Mouse (Mus musculus) limb, embryonic 10.5 days (tissue): ENCODE data around the gene Usp38. TPM values are rescaled to one million over a fixed set of nuclear protein-coding genes. Genes with fewer than 3 reads are reported as not detected.
A peak's percentile ranks its signal among the peaks of the same experiment; 100 is the strongest.

Experiments used
- DNase-seq: peaks from one replicate; pipeline ENCODE4 v3.0.0-alpha.2; 2017; ENCODE audit warnings: low spot score
- H3K27ac ChIP-seq: fragments of 300-500 bp; sonication (generic); 2 replicates; pipeline ENCODE4 v1.5.1; 2016; ENCODE audit warnings: mild to moderate bottlenecking
- H3K27me3 ChIP-seq: fragments of 300-500 bp; sonication (generic); 2 replicates; pipeline ENCODE4 v1.6.1; 2016; ENCODE audit warnings: low read depth, mild to moderate bottlenecking; ENCODE audit not compliant: poor library complexity, severe bottlenecking
- H3K36me3 ChIP-seq: fragments of 300-500 bp; sonication (generic); 2 replicates; pipeline ENCODE4 v1.6.1; 2016; ENCODE audit warnings: mild to moderate bottlenecking, moderate library complexity
- H3K4me1 ChIP-seq: fragments of 300-500 bp; sonication (generic); 2 replicates; pipeline ENCODE4 v1.6.1; 2016
- H3K4me3 ChIP-seq: fragments of 300-500 bp; sonication (generic); 2 replicates; pipeline ENCODE4 v1.5.1; 2016; ENCODE audit warnings: mild to moderate bottlenecking, moderate library complexity
- H3K9me3 ChIP-seq: fragments of 300-500 bp; sonication (generic); replicated peaks from 2 replicates; pipeline ENCODE4 v1.6.1; 2016; ENCODE audit warnings: mild to moderate bottlenecking
- WGBS: fragments of 180-500 bp; shearing (Covaris S2); methylation state at CpG from one replicate; pipeline ENCODE4 v1.1.7; 2016; 5-methylcytosine and 5-hydroxymethylcytosine counted together
- polyA plus RNA-seq: library from polyadenylated mRNA; unstranded; fragments of >200 nt; fragmentation: Nextera tagmentation; extraction: Ambion mirVana; gene quantifications from 2 replicates; pipeline ENCODE4 v1.2.1, GENCODE M21; 2016

Gene Usp38
- polyA plus RNA-seq, 1 experiment from 2014 or later = 25.2 TPM

- 87% methylated on average over 3 of the region's 3 CpGs for WGBS
- H3K27me3 ChIP-seq = no peaks in the 10 kb centered on the region
- H3K9me3 ChIP-seq = no peaks in the 10 kb centered on the region
- H3K4me3 ChIP-seq = no peak overlapping the region
- H3K27ac ChIP-seq = no peak overlapping the region
- no peaks in the 10 kb centered on the region for H3K36me3 ChIP-seq
- no peak for DNase-seq
- peaks cover 22% of the 10 kb centered on the region for H3K4me1 ChIP-seq
Measured at GRCm38 (mm10) chr8:80952973-80953372, 61.8 kb downstream of the Usp38 start.

DNA sequence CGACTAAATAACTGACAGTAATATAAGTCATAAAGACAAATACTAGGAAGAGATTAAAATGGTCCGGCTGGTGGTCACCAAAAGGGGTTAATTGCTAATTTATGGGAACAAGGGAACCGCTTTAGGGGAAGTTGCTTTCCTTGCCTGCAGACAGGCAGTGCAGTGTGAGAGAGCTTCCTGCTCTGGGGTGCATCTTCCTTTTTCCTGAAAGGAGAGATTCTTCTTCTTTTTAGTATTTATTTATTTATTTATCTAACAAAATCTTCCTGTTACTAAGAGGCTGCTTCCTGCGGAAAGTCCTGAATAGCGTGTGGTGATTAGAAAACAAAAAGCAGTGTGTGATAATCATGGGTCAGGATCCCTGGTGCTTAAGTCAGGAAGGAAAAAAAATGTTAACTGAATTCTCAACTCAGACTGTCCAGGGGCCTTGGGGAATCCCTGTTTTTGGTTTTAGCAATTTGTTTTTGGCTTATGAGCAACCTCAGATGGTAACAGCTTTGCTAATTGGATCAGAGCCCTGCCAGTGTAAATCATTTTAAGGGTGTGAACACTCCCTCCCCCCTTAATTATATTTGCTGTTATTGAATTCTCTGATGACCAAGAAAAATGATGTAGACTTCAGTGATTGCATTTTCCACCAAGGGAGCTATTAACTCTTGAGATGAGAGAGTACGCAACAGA lies 62.4 kb downstream of the Usp38 start:
- Histone ChIP-seq H3K27ac (no peak overlapping the region), H3K9me3 (no peaks in the 10 kb centered on the region), H3K27me3 (no peaks in the 10 kb centered on the region), H3K4me1 (peaks cover 22% of the 10 kb centered on the region), H3K36me3 (no peaks in the 10 kb centered on the region), H3K4me3 (no peak overlapping the region)
- WGBS = 51% methylated on average over 6 of the region's 6 CpGs
- no peak for DNase-seq

DNA sequence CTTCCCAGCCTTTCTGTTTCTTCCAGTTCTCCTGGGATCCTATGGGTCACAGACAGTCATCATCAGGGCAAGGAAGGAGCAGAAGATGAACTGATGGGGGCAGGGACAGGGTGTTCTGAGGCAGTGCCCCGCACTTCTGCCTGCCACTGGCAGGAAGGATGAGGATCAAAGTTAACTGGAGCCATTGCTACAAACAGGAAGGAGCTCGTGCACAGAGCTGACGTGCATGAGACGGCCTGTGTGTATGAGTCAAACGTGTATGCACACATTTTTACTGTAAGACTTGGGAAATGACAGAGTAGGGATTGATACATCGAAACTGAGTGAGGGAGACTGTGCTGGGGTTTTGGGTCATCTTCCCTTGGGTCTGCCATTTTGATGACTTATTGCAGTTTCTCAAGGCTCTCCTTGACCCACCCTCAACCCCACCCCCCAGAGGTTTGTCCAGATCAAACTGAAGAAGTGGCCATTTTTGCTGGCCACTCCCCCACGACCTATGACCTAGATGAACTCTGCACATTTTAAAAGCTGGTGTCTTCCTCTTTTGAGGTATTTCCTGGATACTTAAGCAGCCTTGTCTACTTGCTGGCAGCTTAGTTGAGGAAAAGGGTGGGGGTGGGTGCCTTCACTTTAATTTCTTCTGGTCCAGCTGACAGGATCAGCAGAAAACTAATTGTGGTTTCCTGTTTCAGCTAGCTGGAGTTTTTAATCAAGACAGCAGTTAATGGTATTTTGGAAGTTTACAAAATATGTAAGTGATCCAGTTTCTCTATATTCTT lies 66.1 kb downstream of the Usp38 start:
- WGBS = 67% methylated on average over 7 of the region's 7 CpGs
- Histone ChIP-seq H3K27me3 (no peaks in the 10 kb centered on the region), H3K9me3 (no peaks in the 10 kb centered on the region), H3K36me3 (no peaks in the 10 kb centered on the region), H3K4me1 (peaks cover 22% of the 10 kb centered on the region), H3K4me3 (no peak overlapping the region), H3K27ac (no peak overlapping the region)
- no peak for DNase-seq

GRCm38 (mm10) chr8:80943742-80944141 lies 71.0 kb downstream of the Usp38 start:
- H3K4me1 ChIP-seq = peaks cover 7% of the 10 kb centered on the region; the same call in 1 of the 2 replicates
- no peaks in the 10 kb centered on the region for H3K27me3 ChIP-seq
- no peak overlapping the region for H3K4me3 ChIP-seq
- WGBS = 89% methylated on average over 3 of the region's 3 CpGs
- DNase-seq = no peak
- no peaks in the 10 kb centered on the region for H3K36me3 ChIP-seq
- H3K9me3 ChIP-seq = no peaks in the 10 kb centered on the region
- H3K27ac ChIP-seq = no peak overlapping the region

GRCm38 (mm10) chr8:80941621-80942020 lies 73.1 kb downstream of the Usp38 start:
- H3K27me3 ChIP-seq = no peaks in the 10 kb centered on the region
- H3K27ac ChIP-seq = no peak overlapping the region
- no peaks in the 10 kb centered on the region for H3K36me3 ChIP-seq
- no peak overlapping the region for H3K4me3 ChIP-seq
- peaks cover 14% of the 10 kb centered on the region for H3K4me1 ChIP-seq
- 92% methylated on average over 3 of the region's 3 CpGs for WGBS
- no peak for DNase-seq
- no peaks in the 10 kb centered on the region for H3K9me3 ChIP-seq

DNA sequence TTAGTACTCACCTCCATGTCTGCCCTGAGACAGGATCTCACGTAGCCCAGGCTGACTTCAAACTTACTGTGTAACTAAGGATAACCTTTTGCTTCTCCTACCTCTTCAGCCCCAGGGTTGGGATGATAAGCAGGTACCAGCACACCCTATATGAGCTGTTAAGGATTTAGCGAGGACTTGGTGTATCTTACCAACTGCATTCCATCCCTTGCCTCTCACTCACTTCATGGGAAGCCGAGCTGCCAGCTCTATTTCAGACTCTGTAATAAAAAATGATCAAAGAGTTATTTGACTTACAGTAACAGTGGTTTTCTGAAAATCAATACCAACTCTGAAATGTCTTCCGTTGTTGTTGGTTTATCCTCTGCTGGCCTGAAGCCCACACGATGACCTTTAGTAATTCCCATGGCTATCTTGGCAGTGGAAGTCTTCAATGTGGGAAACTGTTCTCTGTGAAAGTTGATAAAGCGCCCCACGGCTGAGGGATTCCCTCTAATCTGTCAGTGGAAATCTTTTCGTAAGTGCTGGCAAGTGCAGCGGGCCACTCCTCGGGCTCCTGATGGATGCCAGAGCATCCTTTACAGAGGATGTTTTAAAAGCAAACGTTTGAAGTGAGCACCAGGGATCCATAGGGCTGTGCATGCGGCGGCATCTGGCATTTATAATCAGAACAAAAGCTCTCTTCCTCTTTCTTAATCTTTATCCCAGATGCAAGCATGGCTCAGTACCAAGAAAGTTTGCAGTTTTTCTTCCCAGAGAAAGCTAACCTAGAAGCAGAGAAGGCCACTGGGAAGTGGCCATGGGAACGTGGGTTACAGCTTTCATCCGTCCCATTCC lies 76.7 kb downstream of the Usp38 start:
- H3K27me3 ChIP-seq = no peaks in the 10 kb centered on the region
- H3K4me3 ChIP-seq = no peak overlapping the region
- H3K27ac ChIP-seq = peak overlapping the region; percentile 25
- H3K36me3 ChIP-seq = no peaks in the 10 kb centered on the region
- no peaks in the 10 kb centered on the region for H3K9me3 ChIP-seq
- H3K4me1 ChIP-seq = peaks cover 14% of the 10 kb centered on the region
- 52% methylated on average over 15 of the region's 15 CpGs for WGBS
- DNase-seq = no peak

Other genes starting within 250 kb of the Usp38 start
- 10.6 and 14.2 TPM in 2 replicates for gene Gab1, start 134.4 kb downstream of the Usp38 start, polyA plus RNA-seq